Mouse (Mus musculus): ENCODE data around the gene Rfx4.

Gene Rfx4

DNA sequence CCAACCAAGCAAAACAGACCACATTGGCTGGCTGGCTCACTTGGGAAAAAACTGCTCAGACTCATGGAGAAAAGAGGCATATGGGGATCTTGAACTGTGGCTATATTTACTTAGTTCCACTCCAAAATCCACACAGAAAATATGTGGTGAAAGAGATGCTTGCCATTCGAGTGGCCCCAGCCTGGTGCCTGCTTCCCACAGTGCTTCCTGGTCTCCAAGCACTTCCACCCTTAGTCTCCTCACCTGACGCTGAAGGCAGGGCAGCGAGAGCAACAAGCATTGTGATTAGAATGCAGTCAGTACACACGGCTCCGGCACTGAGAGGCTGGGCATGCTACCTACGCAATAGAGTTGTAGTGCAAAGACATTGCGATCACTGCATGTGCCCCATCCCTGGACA lies 111.7 kb downstream of the Rfx4 start:
- DNase-seq (ENCODE audit: low spot score): no peak

DNA sequence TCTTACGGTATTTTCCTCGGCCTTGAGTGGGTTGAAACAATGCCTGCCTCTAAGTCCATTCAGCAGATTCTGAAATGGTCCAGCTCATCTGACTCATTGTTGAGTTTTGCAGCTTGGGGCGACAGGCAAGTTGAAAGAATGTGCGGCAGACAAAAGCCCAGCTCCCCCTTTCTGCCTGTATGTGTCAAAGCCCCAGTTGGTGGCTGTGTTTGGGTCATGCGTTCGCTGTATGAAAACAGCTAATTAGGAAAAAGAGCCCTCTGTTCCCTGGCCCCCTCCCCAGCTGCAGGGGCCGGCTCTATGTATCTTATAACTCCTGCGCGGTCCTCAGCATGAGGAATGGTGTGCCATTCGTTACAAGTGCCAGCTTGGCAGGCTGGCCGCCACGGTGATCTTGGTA lies 115.4 kb downstream of the Rfx4 start:
- peak; percentile 55 for DNase-seq (ENCODE audit: low spot score)

DNA sequence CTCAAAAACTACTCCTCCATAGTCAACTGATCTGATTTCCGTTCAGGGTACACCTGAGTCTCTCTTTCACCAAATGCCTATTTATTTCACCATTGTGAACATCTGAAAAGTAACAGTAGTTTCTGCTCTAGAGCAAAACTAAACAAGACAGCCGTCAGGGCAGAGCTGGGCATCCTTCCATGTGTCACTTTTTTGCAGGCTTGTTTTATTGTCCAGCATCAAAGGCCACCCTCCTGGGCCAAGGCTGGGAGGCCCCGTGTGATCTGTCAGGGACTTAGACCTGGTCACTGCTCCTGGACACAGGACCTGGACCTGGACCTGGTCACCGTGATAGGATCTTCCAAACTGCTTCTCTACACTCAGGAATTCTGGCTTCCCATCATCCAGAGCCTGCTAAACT lies 116.1 kb downstream of the Rfx4 start:
- DNase-seq (ENCODE audit: low spot score): no peak

DNA sequence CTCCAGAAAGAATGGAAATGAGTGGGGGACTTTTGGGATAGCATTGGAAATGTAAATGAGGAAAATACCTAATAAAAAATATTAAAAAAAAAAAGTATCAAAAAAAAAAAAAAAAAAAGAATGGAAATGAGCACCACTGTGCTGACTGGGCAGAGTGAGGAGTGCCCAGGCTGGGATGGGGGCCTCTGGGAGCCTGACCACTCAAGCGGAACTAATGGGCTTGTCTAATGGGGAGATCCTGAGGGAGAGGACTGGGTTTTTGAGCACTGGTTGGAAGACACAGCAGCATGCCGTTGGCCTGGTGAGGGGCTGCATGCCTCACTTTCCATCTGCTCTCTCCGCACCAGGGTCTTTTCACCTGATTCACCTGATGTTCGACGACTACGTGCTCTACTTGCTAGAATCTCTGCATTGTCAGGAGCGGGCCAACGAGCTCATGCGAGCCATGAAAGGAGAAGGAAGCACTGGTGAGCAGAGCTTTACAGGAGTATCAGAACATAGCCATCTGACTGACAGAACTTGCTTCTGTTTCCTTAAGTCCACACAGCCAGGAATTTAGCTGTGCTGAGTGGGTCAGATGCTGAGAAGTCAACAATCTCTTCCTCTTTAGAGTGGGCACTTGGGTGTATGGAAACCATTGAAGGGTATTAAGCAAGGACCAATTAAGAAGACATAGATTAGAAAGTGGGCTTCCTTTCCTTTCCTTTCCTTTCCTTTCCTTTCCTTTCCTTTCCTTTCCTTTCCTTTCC lies 124.1 kb downstream of the Rfx4 start:
- DNase-seq (ENCODE audit: low spot score): no peak

DNA sequence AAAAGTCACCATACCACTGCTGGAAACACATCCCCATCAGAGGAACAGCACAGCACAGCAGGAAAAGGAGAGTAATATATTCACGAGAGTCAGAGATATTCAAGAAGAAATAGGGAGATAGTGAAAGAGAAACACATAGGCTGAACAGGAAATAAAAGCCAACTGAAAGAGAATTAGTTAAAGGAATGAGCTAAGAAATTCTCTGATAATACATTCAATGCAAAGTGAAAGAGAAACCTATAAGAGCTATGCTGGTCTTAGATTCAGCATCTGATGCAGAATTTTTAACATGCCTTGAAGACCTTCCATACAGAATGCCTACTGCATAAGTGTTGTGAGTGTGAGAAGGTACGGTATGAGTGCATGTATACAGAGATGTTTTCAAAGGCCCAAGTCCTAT lies 126.7 kb downstream of the Rfx4 start:
- no peak for DNase-seq (ENCODE audit: low spot score)

DNA sequence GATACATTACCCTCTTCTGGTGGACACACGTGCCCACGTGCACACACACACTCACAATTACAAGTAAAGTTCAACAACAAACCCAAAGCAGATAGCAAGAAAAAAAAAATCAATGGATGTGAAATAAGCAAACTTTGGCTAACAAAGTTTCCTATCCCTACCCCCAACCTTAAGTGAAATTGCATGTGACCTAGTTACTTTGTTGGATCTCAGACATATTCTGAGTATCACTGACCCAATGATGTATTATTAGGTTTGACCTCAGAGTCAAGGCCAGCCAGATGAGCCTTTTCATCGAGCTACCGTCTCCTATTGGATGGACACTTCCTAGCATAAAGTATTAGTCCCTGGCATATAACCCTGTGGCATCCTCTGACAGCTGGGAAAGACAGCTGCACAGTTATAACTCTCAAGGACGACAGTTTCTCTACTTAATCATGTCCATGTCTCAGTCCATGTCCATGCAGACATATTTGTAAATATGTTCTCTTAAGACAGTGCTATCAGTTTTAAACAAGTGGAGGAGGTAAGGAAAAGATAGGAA lies 129.6 kb downstream of the Rfx4 start:
- no peak for DNase-seq (ENCODE audit: low spot score)

DNA sequence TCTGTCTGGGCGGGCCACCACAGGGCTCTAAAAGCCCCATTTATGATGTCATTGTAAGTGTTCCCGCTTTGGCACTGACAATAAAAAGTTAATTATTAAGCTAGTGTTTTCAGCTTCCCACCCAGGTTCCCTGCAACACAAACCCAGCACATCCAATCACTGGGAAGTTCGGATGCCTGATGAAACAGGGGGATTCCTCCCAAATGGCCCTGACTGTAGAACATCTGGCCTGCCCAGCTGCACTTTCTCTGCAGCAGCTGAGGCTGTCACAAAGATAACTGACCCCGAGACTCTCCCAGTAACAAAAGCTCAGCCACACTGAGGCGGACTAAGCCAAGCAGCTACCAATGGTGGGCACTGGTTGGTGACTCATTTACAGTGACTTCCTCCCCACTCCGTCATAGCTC lies 130.4 kb downstream of the Rfx4 start:
- peak; percentile 26 for DNase-seq (ENCODE audit: low spot score)

DNA sequence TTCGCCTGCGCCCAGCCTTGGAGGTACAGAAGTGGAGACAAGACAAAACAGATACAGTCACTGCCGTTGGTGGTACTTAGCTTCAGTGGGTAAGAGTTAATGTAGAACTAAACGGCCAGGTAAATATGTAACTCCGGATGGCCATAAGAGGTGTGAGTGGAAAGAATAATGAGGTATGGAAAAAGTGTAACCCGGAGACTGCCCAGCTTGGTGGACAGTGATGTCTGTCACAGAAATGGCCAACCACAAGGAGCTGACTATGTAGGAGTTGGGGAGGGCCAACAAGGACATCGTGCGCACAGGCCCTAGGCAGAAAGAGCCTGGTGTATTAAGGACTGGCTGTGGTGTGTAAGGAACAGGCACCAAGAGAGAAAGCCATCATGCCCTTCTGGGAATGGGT lies 130.9 kb downstream of the Rfx4 start:
- no peak for DNase-seq (ENCODE audit: low spot score)

DNA sequence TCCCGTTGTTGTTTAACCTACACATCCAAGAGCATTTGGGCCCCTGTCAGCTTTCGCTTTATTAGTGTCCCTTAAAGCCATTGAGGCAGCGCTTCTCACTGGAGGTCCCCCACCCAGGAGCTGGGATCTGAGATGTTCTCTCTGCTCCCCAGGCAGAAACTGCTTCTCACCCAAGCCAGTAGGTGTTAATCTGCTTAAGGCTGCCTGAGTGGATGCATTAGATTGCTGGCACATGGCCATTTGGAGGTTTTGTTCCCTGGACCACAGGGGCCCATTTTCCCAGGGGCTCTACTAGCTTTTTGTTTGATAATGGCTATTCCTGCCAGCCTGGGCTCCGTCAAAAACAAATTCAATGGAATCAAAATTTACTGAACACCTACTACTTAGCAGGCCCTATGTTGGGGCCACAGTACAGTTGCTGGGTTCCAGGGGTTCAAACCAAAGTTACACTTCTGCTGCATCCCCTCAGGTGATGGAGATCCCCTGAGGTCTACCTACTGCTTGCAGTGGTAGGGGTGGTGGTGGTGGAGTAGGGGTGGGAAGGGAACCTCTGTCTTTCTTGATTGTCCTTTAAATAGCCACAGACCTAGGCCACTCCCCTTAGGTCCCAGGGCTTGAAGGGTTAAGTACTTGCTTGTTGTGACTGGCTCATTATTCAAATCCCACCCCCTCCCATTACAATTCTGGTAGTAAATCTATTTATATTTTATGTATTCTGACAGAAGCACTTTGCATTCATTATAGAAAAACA lies 133.4 kb downstream of the Rfx4 start:
- DNase-seq (ENCODE audit: low spot score): no peak

DNA sequence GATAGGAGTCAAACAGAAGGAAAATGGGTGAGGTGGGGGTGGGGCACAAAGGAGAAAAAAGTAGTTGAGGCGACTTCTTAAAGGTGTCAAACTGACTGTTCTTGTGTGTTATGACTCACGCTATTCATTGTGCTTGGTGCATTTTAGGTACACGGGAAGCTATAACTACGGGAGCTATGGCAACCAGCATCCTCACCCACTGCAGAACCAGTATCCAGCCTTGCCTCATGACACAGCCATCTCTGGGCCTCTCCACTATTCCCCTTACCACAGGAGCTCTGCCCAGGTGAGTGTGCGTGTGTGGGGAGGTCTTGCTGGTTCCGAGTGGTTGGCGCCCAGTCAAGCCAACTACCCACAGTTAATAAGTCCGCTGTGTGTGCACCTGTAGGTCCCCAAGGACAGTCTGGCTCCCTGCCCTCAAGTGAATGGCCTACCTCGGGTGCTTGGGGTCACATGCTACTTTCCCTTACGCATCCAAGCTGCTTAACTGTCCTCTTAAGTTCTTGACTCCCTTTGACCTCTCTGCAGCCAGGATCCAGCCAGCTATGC lies 140.0 kb downstream of the Rfx4 start:
- no peak for DNase-seq (ENCODE audit: low spot score)

DNA sequence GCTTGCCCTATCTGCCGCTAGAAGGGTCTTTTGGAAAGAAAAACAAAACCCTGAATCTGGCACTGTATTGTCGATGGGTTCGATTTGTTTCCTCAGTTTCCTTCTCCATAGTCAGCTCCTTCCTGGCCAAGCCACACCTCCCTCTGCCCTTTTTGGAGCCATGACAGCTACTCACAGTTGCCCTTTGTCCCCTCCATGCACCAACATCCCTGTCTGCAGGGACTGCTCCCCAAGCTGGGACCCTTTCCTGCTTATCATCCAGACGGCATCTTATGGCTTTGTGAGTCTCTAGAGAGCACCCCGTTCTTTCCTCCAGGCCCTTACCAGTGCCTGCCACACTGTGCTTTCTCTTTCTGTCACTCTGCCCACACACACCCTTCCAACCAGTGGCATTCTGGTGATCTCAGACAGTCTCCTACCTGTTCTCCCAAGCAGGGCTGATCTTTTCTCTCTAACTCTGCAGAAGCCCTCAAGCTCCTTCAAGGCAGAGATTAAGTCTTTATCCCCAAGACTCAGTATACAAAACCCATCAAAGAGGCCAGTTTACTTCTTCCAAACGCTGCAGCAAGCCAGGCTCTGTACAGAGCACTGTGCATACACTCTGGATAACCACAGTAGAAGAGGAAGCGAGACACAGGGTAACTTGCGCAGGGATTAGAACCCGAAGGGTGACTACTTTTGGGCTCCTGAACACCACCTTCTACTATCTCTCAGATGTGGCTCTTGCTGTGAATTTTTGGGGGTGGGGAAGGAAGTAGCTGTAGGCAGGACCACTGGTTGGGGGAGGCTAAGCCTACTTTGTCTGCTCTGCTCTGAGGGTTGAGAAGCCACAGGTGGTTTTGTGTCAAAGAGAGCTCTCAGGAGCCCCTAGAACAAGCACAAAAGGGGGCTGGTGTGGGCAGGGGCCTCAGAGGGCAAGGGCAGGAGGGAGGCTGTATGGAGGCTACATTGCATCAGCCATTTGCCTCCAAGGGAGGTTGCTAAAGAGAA lies 141.4 kb downstream of the Rfx4 start:
- DNase-seq (ENCODE audit: low spot score): no peak

DNA sequence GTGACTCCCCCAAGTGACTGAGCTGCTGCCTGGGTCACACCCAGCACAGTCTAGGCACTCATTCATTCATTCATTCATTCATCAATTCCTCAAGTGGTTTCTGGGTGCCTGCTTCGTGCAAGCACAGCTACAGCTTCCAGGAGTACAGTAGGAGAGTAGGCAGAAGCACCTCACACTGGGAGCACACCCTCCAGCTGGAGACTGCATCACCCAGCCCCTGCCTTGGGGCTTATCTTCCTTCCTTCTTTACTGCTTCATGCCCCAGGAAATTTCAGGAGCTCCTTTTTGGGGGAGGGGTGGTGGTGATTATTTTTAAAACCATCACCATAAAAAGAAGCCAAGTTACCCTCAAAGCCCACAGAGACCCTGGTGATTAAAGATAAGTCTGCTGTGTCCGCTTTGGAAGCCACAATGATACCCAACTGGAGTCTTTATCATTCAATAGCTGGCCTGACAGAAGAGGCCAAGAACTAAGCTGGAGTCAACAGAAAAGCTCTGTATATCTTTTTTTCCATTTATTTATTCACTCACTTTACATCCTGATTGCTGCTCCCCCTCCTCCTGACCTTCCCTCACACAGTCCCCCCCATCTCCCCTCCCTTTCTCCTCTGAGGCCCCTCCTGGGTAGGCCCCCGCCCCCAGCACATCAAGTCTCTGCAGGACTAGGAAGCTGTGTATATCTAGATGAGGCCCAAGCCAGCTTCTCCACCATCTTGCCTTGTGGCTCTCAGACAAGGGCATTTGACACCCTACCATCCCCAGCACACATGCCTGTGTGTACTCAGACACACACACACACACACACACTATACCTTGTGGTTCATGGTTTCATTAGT lies 142.5 kb downstream of the Rfx4 start:
- DNase-seq (ENCODE audit: low spot score): no peak

DNA sequence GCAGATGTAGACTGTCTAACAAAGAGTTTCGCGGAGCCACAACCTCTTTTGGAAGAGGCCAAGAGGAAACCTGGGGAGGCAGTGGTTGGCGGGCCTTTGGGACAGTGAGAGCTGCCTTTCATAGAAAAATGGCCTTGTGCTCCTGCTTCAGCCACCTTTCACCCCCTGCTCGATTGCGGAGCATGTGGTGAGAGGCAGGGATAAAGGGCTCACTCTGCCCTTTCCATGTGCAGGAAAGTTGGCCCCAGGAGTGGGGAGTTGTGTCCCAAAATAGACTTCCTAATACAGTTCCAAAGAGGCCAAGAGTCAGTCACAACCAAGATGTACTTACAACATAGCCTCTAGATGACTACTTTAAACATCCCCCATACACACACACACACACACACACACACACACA lies 145.8 kb downstream of the Rfx4 start:
- no peak for DNase-seq (ENCODE audit: low spot score)

DNA sequence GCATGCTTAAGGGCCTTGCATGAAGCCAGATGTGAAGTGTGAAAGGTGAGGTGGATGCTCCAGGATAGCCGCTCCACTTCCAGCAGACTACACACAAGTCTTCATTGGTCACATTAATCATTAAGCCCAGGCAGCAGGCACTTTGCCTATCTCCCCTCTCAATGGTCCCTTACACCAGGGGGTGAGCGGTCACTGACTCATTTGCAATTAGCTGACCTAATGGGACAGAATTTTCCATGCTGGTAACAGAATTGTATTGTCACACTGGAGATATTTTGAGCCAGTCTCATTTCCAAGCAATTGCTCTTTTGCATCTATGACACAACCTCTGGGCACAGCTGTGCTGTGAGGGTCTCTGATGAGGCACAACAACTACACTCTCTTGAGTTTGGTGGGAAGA lies 146.4 kb downstream of the Rfx4 start:
- DNase-seq (ENCODE audit: low spot score): no peak

DNA sequence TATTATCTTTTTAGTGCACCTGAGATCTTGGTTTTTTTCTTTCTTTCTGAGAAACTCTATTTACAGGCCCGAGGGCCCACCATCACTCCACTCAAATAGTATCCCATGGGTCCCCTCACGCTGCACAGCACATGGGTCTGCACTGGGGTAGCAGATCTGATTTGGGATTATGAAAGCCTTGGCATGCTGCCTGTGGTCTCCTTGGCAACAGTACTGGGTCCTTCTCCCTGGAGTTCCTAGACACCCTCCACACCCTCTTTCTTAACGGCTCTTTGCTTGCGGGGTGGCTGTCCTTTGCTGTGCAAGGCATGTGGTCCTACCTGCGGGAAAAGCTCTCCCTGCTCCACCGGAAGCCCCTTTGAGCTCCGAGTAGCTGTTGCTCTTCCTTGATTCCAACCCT lies 147.4 kb downstream of the Rfx4 start:
- DNase-seq (ENCODE audit: low spot score): no peak

DNA sequence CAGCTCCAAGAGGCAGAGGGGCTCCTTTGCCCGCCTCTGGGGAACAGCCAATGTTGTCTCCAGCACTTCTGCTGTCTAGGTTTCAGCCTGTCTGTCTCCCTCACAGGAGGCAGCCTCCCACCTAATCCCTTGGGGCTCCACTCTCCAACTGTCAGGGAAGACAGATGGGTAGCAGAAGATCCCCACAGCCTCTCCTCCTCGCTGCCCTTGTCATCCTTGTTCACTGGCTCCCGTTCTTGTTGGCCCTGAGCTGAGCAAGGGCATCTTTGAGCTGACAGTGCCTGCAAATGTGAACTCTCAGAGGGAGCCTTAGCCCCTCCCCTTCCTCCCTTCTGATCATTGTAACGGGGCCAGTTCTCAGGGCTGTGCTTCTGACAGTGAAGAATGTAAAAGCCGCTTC lies 147.9 kb downstream of the Rfx4 start:
- DNase-seq (ENCODE audit: low spot score): peak; percentile 45

DNA sequence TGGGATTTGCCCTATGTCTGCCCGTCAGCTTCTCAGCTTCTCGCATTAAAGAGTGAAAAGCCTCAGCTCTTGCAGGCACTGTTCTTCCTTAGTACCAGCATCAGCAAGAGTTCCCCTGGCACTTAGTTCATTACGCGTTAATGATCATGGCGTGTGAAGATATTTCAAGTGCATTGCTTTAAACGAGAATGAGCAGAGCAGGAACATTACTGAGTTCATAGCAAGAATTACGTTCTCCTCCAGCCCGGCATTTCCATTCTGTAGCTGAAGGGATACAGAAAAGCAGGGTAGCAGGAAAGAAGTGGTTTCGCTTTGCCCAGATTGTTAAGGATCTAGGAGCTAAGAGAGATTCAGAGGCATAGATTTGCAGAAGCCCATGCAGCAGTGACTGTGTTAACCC lies 151.0 kb downstream of the Rfx4 start:
- DNase-seq (ENCODE audit: low spot score): no peak

DNA sequence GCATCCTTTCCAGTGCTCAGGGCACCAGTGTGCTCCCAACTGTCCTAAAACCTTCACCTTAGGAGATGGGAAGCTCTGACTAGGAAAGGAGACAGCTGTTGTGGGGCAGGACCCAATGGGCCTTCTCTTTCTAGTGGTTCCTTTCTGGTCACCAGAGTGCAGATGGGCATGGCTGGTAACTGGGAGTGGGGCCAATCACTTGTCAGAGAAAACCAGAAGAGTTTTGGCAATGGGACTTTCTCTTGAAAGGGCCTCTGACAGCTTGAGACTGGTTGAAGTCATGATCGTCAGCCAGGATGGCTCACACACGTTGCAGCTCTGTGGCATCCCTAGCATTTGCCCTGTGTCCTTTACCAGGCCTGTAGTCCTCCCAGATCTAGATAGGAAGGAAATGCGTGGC lies 152.1 kb downstream of the Rfx4 start:
- no peak for DNase-seq (ENCODE audit: low spot score)

DNA sequence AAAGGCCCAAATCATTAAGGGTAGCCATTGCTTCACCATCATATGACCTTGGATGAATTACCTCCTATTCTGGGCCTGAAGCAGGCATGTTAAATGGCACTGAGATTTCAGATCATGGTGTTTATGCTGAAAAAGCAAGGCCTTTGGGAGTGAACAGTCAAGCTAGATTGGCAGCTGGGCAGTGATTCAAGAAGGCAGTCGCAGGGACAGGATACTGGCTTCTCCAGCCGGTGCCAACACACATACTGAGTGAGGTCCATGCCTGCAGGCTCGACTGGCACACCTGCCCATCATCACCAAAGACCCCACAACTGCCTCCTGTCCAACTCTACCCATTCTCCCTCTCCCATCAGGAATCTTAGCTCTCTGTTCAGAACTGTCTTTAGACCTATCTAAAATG lies 152.6 kb downstream of the Rfx4 start:
- no peak for DNase-seq (ENCODE audit: low spot score)

DNA sequence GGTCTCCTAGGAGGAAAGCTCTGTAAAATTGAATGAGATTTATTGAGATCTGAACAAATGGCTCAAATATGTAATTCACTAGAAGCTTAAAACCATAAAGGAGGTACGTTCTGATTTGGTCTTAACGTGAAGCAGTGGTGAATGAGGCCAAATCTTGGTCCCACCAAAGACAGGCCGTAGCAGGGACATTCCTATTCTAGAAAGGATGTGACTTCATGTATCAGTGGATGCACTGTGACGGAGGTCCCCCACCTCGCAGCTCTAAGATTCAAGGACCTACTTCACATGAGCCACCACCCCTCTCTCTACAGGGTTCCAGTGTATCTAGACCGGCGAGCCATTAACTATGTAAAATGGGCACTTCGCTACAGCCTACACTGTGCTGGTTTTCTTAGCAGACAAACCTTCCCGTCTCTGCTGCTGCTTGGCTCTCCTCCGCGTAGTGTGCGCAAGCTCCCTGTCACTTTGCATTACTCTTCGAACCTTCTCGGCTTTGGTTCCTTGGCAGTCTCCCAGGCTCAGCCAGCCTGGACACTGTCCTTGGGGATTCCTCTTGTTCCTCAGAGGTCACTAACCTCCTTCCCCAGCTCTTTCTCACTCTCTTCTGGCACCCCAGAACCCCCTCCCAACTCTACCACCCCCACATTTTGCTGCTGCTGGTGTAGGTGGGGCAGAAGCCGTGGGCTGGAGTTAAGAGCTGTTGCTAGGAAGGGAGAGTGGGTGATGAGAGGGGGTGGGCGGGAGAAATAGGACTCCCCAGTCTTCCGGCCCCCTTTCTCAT lies 153.3 kb downstream of the Rfx4 start:
- DNase-seq (ENCODE audit: low spot score): peak; percentile 73

All from retina, embryonic 14.5 days (tissue).